Mouse (Mus musculus): Measurements from ENCODE around the gene Hoxd10. TPM values are rescaled to one million over a fixed set of nuclear protein-coding genes. Genes with fewer than 3 reads are reported as not detected.

The Hoxd10 gene
- polyA plus RNA-seq, 1 experiment from 2014 or later, result not detected

GRCm38 (mm10) chr2:74655821-74656631, 35.7 kb upstream of the Hoxd10 start:
- DNase-seq (ENCODE audit: low spot score) (peak; percentile 80), ATAC-seq (replicated peaks; ENCODE audit: low FRiP score) (peak; percentile 46; the same call in 1 of the 2 replicates)

GRCm38 (mm10) chr2:74656632-74657021, 35.1 kb upstream of the Hoxd10 start:
- peaks cover 83% of the 10 kb centered on the region for H3K27me3 ChIP-seq (ENCODE audit: control insufficient read depth, insufficient read depth, low read length)
- no peak overlapping the region for H3K9ac ChIP-seq (ENCODE audit: low read length)
- ATAC-seq (replicated peaks; ENCODE audit: low FRiP score), result no peak
- H3K36me3 ChIP-seq (ENCODE audit: control insufficient read depth, insufficient read depth, low read length), result no peaks in the 10 kb centered on the region
- peak; percentile 54 for DNase-seq (ENCODE audit: low spot score)
- H3K4me2 ChIP-seq (ENCODE audit: low read depth, low read length, severe bottlenecking), result no peak overlapping the region
- H3K27ac ChIP-seq (ENCODE audit: low read depth, low read length), result no peak overlapping the region
- peaks cover 9% of the 10 kb centered on the region; the same call in 1 of the 2 replicates for H3K4me1 ChIP-seq (replicated peaks; ENCODE audit: control insufficient read depth, insufficient read depth, low read length)
- 3% methylated on average over 4 of the region's 4 CpGs for WGBS
- H3K9me3 ChIP-seq (ENCODE audit: control insufficient read depth, low read length), result no peaks in the 10 kb centered on the region
- no peak overlapping the region for H3K4me3 ChIP-seq (ENCODE audit: low read depth, low read length)

More at GRCm38 (mm10) chr2:74655821-74656631, 35.7 kb upstream of the Hoxd10 start:
- Histone ChIP-seq H3K4me2 (ENCODE audit: low read depth, low read length, severe bottlenecking) (peak overlapping the region; percentile 39; the same call in 1 of the 2 replicates), H3K27me3 (ENCODE audit: control insufficient read depth, insufficient read depth, low read length) (peaks cover 81% of the 10 kb centered on the region), H3K4me3 (ENCODE audit: low read depth, low read length) (peak overlapping the region; percentile 24), H3K36me3 (ENCODE audit: control insufficient read depth, insufficient read depth, low read length) (no peaks in the 10 kb centered on the region), H3K4me1 (replicated peaks; ENCODE audit: control insufficient read depth, insufficient read depth, low read length) (peaks cover 9% of the 10 kb centered on the region; the same call in 1 of the 2 replicates), H3K9ac (ENCODE audit: low read length) (no peak overlapping the region), H3K27ac (ENCODE audit: low read depth, low read length) (no peak overlapping the region), H3K9me3 (ENCODE audit: control insufficient read depth, low read length) (no peaks in the 10 kb centered on the region)
- WGBS, result under 1% methylated on average over 68 of the region's 69 CpGs

- DNase-seq (ENCODE audit: low spot score) (peak; percentile 74), ATAC-seq (replicated peaks; ENCODE audit: low FRiP score) (no peak)
- H3K27ac ChIP-seq (ENCODE audit: low read depth, low read length), result no peak overlapping the region
- H3K9ac ChIP-seq (ENCODE audit: low read length), result no peak overlapping the region
- no peak overlapping the region for H3K4me2 ChIP-seq (ENCODE audit: low read depth, low read length, severe bottlenecking)
- H3K4me3 ChIP-seq (ENCODE audit: low read depth, low read length), result peak overlapping the region; percentile 3; the same call in 1 of the 2 replicates
- no peaks in the 10 kb centered on the region for H3K9me3 ChIP-seq (ENCODE audit: control insufficient read depth, low read length)
- H3K4me1 ChIP-seq (replicated peaks; ENCODE audit: control insufficient read depth, insufficient read depth, low read length), result peaks cover 9% of the 10 kb centered on the region; the same call in 1 of the 2 replicates
- H3K36me3 ChIP-seq (ENCODE audit: control insufficient read depth, insufficient read depth, low read length), result no peaks in the 10 kb centered on the region
- 3% methylated on average over 62 of the region's 62 CpGs for WGBS
- peaks cover 83% of the 10 kb centered on the region for H3K27me3 ChIP-seq (ENCODE audit: control insufficient read depth, insufficient read depth, low read length)
Observed at GRCm38 (mm10) chr2:74657251-74658023, 34.3 kb upstream of the Hoxd10 start.

GRCm38 (mm10) chr2:74658024-74658666, 33.6 kb upstream of the Hoxd10 start:
- WGBS, result under 1% methylated on average over 15 of the region's 15 CpGs
- Histone ChIP-seq H3K27me3 (ENCODE audit: control insufficient read depth, insufficient read depth, low read length) (peaks cover 86% of the 10 kb centered on the region), H3K36me3 (ENCODE audit: control insufficient read depth, insufficient read depth, low read length) (no peaks in the 10 kb centered on the region), H3K9ac (ENCODE audit: low read length) (no peak overlapping the region), H3K4me1 (replicated peaks; ENCODE audit: control insufficient read depth, insufficient read depth, low read length) (peaks cover 9% of the 10 kb centered on the region; the same call in 1 of the 2 replicates), H3K4me2 (ENCODE audit: low read depth, low read length, severe bottlenecking) (no peak overlapping the region), H3K4me3 (ENCODE audit: low read depth, low read length) (peak overlapping the region; percentile 3; the same call in 1 of the 2 replicates), H3K27ac (ENCODE audit: low read depth, low read length) (no peak overlapping the region), H3K9me3 (ENCODE audit: control insufficient read depth, low read length) (no peaks in the 10 kb centered on the region)
- DNase-seq (ENCODE audit: low spot score), result no peak
- no peak for ATAC-seq (replicated peaks; ENCODE audit: low FRiP score)

- H3K4me3 ChIP-seq (ENCODE audit: low read depth, low read length), result no peak overlapping the region
- no peak overlapping the region for H3K27ac ChIP-seq (ENCODE audit: low read depth, low read length)
- peak; percentile 73 for DNase-seq (ENCODE audit: low spot score)
- under 1% methylated on average over 47 of the region's 47 CpGs for WGBS
- H3K36me3 ChIP-seq (ENCODE audit: control insufficient read depth, insufficient read depth, low read length), result no peaks in the 10 kb centered on the region
- H3K9ac ChIP-seq (ENCODE audit: low read length), result no peak overlapping the region
- no peak overlapping the region for H3K4me2 ChIP-seq (ENCODE audit: low read depth, low read length, severe bottlenecking)
- no peak for ATAC-seq (replicated peaks; ENCODE audit: low FRiP score)
- H3K9me3 ChIP-seq (ENCODE audit: control insufficient read depth, low read length), result no peaks in the 10 kb centered on the region
- peaks cover 9% of the 10 kb centered on the region; the same call in 1 of the 2 replicates for H3K4me1 ChIP-seq (replicated peaks; ENCODE audit: control insufficient read depth, insufficient read depth, low read length)
- peaks cover 91% of the 10 kb centered on the region for H3K27me3 ChIP-seq (ENCODE audit: control insufficient read depth, insufficient read depth, low read length)
Observed at GRCm38 (mm10) chr2:74658667-74659371, 32.9 kb upstream of the Hoxd10 start.

GRCm38 (mm10) chr2:74659507-74660005, 32.2 kb upstream of the Hoxd10 start, which contains the start of gene Evx2:
Evx2 (minus strand) TSS chr2:74659557.
- Histone ChIP-seq H3K36me3 (ENCODE audit: control insufficient read depth, insufficient read depth, low read length) (no peaks in the 10 kb centered on the region), H3K4me1 (replicated peaks; ENCODE audit: control insufficient read depth, insufficient read depth, low read length) (peaks cover 9% of the 10 kb centered on the region; the same call in 1 of the 2 replicates), H3K27ac (ENCODE audit: low read depth, low read length) (no peak within 1 kb of the TSS), H3K9ac (ENCODE audit: low read length) (no peak within 1 kb of the TSS), H3K4me3 (ENCODE audit: low read depth, low read length) (no peak within 1 kb of the TSS), H3K9me3 (ENCODE audit: control insufficient read depth, low read length) (no peaks in the 10 kb centered on the region), H3K27me3 (ENCODE audit: control insufficient read depth, insufficient read depth, low read length) (peaks cover 91% of the 10 kb centered on the region), H3K4me2 (ENCODE audit: low read depth, low read length, severe bottlenecking) (no peak within 1 kb of the TSS)
- DNase-seq (ENCODE audit: low spot score) (peak; percentile 62), ATAC-seq (replicated peaks; ENCODE audit: low FRiP score) (no peak)
- 1% methylated on average over 28 of the region's 28 CpGs for WGBS

GRCm38 (mm10) chr2:74660421-74661375, 31.0 kb upstream of the Hoxd10 start:
- H3K27me3 ChIP-seq (ENCODE audit: control insufficient read depth, insufficient read depth, low read length), result peaks cover 90% of the 10 kb centered on the region
- H3K4me1 ChIP-seq (replicated peaks; ENCODE audit: control insufficient read depth, insufficient read depth, low read length), result peaks cover 6% of the 10 kb centered on the region; the same call in 1 of the 2 replicates
- no peak overlapping the region for H3K4me3 ChIP-seq (ENCODE audit: low read depth, low read length)
- 0 out of 2 replicates have a peak, but pooled peaks have one; percentile 7 for ATAC-seq (replicated peaks; ENCODE audit: low FRiP score)
- no peak overlapping the region for H3K9ac ChIP-seq (ENCODE audit: low read length)
- H3K36me3 ChIP-seq (ENCODE audit: control insufficient read depth, insufficient read depth, low read length), result no peaks in the 10 kb centered on the region
- no peaks in the 10 kb centered on the region for H3K9me3 ChIP-seq (ENCODE audit: control insufficient read depth, low read length)
- H3K27ac ChIP-seq (ENCODE audit: low read depth, low read length), result no peak overlapping the region
- peak; percentile 59 for DNase-seq (ENCODE audit: low spot score)
- H3K4me2 ChIP-seq (ENCODE audit: low read depth, low read length, severe bottlenecking), result no peak overlapping the region
- WGBS, result 3% methylated on average over 30 of the region's 30 CpGs

Data from forebrain, embryonic 11.5 days (tissue).